Mouse (Mus musculus) embryo, embryonic 10.5 days (tissue): ENCODE data around the gene Dynlt1c.
"Not testable (repeated sequence)": the region's sequence is repeated elsewhere in the genome, so short reads cannot be mapped to it uniquely, and the experiment has no call there.

Experiments used
- DNase-seq: peaks from one replicate; pipeline ENCODE4 v3.0.0-alpha.2; 2015; ENCODE audit warnings: low spot score

Gene Dynlt1c

GRCm38 (mm10) chr17:6655087-6655511, 53.6 kb downstream of the Dynlt1c start:
- peak; percentile 87 for DNase-seq

- DNase-seq = peak; percentile 28
Measured at GRCm38 (mm10) chr17:6655567-6656281, 54.3 kb downstream of the Dynlt1c start, which contains the start of gene Dynlt1f. TSS of gene Dynlt1f (minus strand) at chr17:6655900.

DNA sequence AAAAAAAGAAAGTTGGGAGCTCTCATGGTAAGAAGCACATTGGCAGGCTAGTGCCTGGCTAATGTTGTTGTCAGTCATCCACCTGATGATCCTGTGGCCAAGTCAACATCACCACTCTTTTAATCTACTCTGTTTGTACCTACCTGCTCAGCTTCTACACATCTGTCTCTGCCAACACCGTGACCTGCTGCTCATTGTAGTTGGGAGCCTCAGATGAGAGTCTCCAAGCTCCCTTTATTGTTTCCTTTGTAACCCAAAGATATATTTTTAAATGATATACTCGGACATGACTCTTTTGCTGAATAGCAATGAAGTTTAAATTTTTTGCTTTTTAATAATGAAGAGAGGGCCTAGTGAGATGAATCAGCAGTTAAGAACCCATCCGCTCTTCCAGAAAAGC, 55.0 kb downstream of the Dynlt1c start:
- not testable (repeated sequence) for DNase-seq

DNA sequence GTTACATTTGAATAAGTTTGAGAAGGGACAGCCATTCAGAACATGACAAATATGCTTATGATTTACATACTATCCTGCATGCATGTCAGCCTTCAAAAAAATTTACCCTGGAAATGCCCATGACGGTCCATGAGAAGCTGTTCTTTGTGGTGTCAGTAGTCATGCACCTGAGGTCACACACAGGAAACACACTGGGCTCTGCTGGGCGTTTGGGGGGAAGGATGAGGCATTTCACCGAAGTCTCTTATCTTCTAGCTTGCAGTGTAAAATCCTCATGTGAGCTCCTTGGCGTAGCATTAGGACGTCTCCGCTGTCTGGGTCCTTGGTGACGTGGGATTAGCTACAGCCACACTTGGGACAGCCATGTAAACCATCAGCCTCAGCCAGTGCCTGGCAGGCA, 57.3 kb downstream of the Dynlt1c start, which contains the start of gene Sytl3:
TSS of gene Sytl3 (plus strand) at position 293 of the 400 bp plus-strand sequence.
- not testable (repeated sequence) for DNase-seq
